Comparison of ENCODE assay signal across 21 mouse cellular contexts in genomic region chr9:52170131-52170530, GRCm38 (mm10). TPM values are rescaled to one million over a fixed set of nuclear protein-coding genes. Genes with fewer than 3 reads are reported as not detected.
DNase-seq lines count a peak whose midpoint lies in the region; ATAC-seq and TF ChIP-seq lines count a peak whose summit lies in the region.
"Had no signal": no experiment of that assay in that cellular context is flagged by ENCODE, and none has a peak within 500 bp of the region (broad histone marks: within the 10 kb centered on the region; RNA-seq: fewer than 3 reads in every experiment).

No protein-coding gene starts in this region.

- H3K4me3 ChIP-seq in forebrain, postnatal 0 days (ENCODE audit: low read depth, low read length): no peak overlapping the region
- H3K4me3 ChIP-seq in forebrain, embryonic 13.5 days: no peak overlapping the region
- H3K4me3 ChIP-seq in heart, postnatal 0 days (ENCODE audit: low read depth, low read length): no peak overlapping the region
- peak overlapping the region; percentile 22 to 94 (median 64) for H3K4me3 ChIP-seq in CH12.LX (replicated peaks in 1 of 3; ENCODE audit: low read depth in 2 of 3, low read length in 2 of 3, poor library complexity in 1 of 3)
- peak overlapping the region in 1 of 2 experiments; percentile 33; a peak in 1 of 4 replicates for H3K4me3 ChIP-seq in MEL (ENCODE audit: control insufficient read depth in 1 of 2, insufficient read depth in 1 of 2, low read depth in 2 of 2, low read length in 2 of 2)
- H3K4me3 ChIP-seq in kidney, adult 2 months (ENCODE audit: insufficient read depth, low read depth, low read length): no peak overlapping the region
- H3K4me3 ChIP-seq: layer of hippocampus, adult 2 months; limb, embryonic 12.5 days; midbrain, embryonic 15.5 days; neural tube, embryonic 13.5 days had no signal

- H3K9ac ChIP-seq in forebrain, postnatal 0 days: no peak overlapping the region
- H3K9ac ChIP-seq in forebrain, embryonic 13.5 days: no peak overlapping the region
- H3K9ac ChIP-seq in heart, postnatal 0 days (replicated peaks; ENCODE audit: low read depth, low read length): no peak overlapping the region
- H3K9ac ChIP-seq in CH12.LX (ENCODE audit: insufficient read depth, low read depth) (peak overlapping the region; percentile 23; the same call in 1 of the 2 replicates), MEL (ENCODE audit: control insufficient read depth, low read depth, low read length, poor library complexity, severe bottlenecking) (no peak overlapping the region; the same call in 1 of the 2 replicates)
- H3K9ac ChIP-seq: limb, embryonic 12.5 days; liver, postnatal 0 days; midbrain, embryonic 15.5 days; neural tube, embryonic 13.5 days had no signal

- WGBS in forebrain, postnatal 0 days: 38% methylated on average over 3 of the region's 3 CpGs
- 66% methylated on average over 3 of the region's 3 CpGs for WGBS in forebrain, embryonic 13.5 days
- 41% methylated on average over 3 of the region's 3 CpGs for WGBS in heart, postnatal 0 days
- WGBS in kidney, adult 2 months: 65% methylated on average over 3 of the region's 3 CpGs

- no peak for TF ChIP-seq CTCF in forebrain, postnatal 0 days (IDR thresholded peaks at IDR 0.05; ENCODE audit: low read depth)
- no peak for TF ChIP-seq CTCF in heart, postnatal 0 days (IDR thresholded peaks at IDR 0.05; ENCODE audit: low read depth)
- TF ChIP-seq CTCF in CH12.LX (conservative IDR thresholded peaks at IDR 0.05 in 1 of 2, IDR thresholded peaks at IDR 0.05 in 1 of 2; ENCODE audit: low read depth in 2 of 2, low read length in 2 of 2): no peak
- TF ChIP-seq CTCF in MEL (IDR thresholded peaks at IDR 0.05 in 2 of 3, conservative IDR thresholded peaks at IDR 0.05 in 1 of 3; ENCODE audit: control insufficient read depth in 1 of 3, insufficient read depth in 1 of 3, low read depth in 2 of 3, low read length in 3 of 3, poor library complexity in 1 of 3, severe bottlenecking in 1 of 3): no peak
- TF ChIP-seq CTCF in kidney, adult 2 months (conservative IDR thresholded peaks at IDR 0.05; ENCODE audit: insufficient read depth, insufficient read length, low read depth, low read length): no peak

- in situ Hi-C loops in CH12.LX (cut with MboI; ENCODE audit: low pct_ligation_motif_present, low pct_unique_long_range_greater_than_20kb, low sequenced_read_pairs): loop anchor here (10.0 kb wide), 1 partner anchor 185 kb away; no protein-coding TSS in a partner anchor

- no peak; the same call in 1 of the 2 replicates for TF ChIP-seq RAD21 in CH12.LX (IDR thresholded peaks at IDR 0.05; ENCODE audit: low read depth, low read length)
- TF ChIP-seq RAD21 in MEL (IDR thresholded peaks at IDR 0.05; ENCODE audit: low read depth, low read length): no peak

- peak; percentile 38 for DNase-seq in forebrain, postnatal 0 days
- peak; percentile 40 for DNase-seq in heart, postnatal 0 days (ENCODE audit: low spot score)
- no peak for DNase-seq in heart, postnatal 4 days
- DNase-seq in CH12.LX (ENCODE audit: extremely low read depth) (no peak), MEL (ENCODE audit: low read depth, low spot score) (peak; percentile 35)
- no peak for DNase-seq in kidney, adult 2 months
- DNase-seq: adrenal gland, postnatal 14 days; B cell, adult 2 months; kidney, postnatal 25 days; liver, postnatal 0 days; lung, postnatal 14 days; thymus, postnatal 14 days had no signal

- ATAC-seq in forebrain, postnatal 0 days: no peak
- no peak for ATAC-seq in forebrain, embryonic 13.5 days
- no peak for ATAC-seq in heart, postnatal 0 days (ENCODE audit: insufficient read depth, low read depth)
- ATAC-seq: forebrain, embryonic 16.5 days; hindbrain, embryonic 16.5 days; intestine, embryonic 16.5 days; liver, postnatal 0 days; midbrain, embryonic 15.5 days had no signal

- dilution Hi-C loops in CH12.LX (cut with MboI; ENCODE audit: extremely low pct_ligation_motif_present, extremely low pct_unique_long_range_greater_than_20kb, low sequenced_read_pairs): no loop called here

- no peaks in the 10 kb centered on the region for H3K36me3 ChIP-seq in forebrain, postnatal 0 days (ENCODE audit: insufficient read depth)
- no peaks in the 10 kb centered on the region for H3K36me3 ChIP-seq in forebrain, embryonic 13.5 days (ENCODE audit: poor library complexity, severe bottlenecking)
- H3K36me3 ChIP-seq in heart, postnatal 0 days (replicated peaks; ENCODE audit: control insufficient read depth, insufficient read depth, low read length): no peaks in the 10 kb centered on the region
- H3K36me3 ChIP-seq in CH12.LX (replicated peaks in 1 of 2; ENCODE audit: control insufficient read depth in 1 of 2, insufficient read depth in 1 of 2, low read length in 1 of 2) (no peaks in the 10 kb centered on the region), MEL (ENCODE audit: control insufficient read depth in 1 of 2, insufficient read depth in 2 of 2, low read length in 2 of 2) (peaks cover 0 to 36% of the 10 kb centered on the region in 2 experiments; a peak in 2 of 4 replicates)
- no peaks in the 10 kb centered on the region for H3K36me3 ChIP-seq in kidney, adult 2 months (ENCODE audit: control insufficient read depth, insufficient read depth, low read length)
- H3K36me3 ChIP-seq: limb, embryonic 12.5 days; midbrain, embryonic 15.5 days; neural tube, embryonic 13.5 days had no signal

- no peak overlapping the region for H3K27ac ChIP-seq in forebrain, postnatal 0 days (ENCODE audit: low read depth, low read length)
- no peak overlapping the region for H3K27ac ChIP-seq in forebrain, embryonic 13.5 days
- no peak overlapping the region for H3K27ac ChIP-seq in heart, postnatal 0 days (ENCODE audit: low read depth)
- H3K27ac ChIP-seq in CH12.LX (ENCODE audit: insufficient read depth, low read depth): peak overlapping the region; percentile 40
- peak overlapping the region; percentile 2; the same call in 1 of the 2 replicates for H3K27ac ChIP-seq in MEL (ENCODE audit: control insufficient read depth, low read depth, low read length)
- no peak overlapping the region for H3K27ac ChIP-seq in kidney, adult 2 months (ENCODE audit: insufficient read depth, low read depth, low read length)
- H3K27ac ChIP-seq: layer of hippocampus, adult 2 months; limb, embryonic 12.5 days; neural tube, embryonic 13.5 days had no signal

- H3K79me2 ChIP-seq in CH12.LX (replicated peaks; ENCODE audit: control insufficient read depth, extremely low read depth, insufficient read depth, poor library complexity, severe bottlenecking) (peaks cover 30% of the 10 kb centered on the region), MEL (ENCODE audit: control insufficient read depth, insufficient read depth, low read length, poor library complexity) (peaks cover 6% of the 10 kb centered on the region; the same call in 1 of the 2 replicates)

- H3K4me2 ChIP-seq in forebrain, postnatal 0 days (ENCODE audit: low read depth): no peak overlapping the region
- no peak overlapping the region for H3K4me2 ChIP-seq in forebrain, embryonic 13.5 days
- no peak overlapping the region for H3K4me2 ChIP-seq in heart, postnatal 0 days (ENCODE audit: low read depth, low read length)
- peak overlapping the region; percentile 57; the same call in 1 of the 2 replicates for H3K4me2 ChIP-seq in CH12.LX (ENCODE audit: insufficient read depth, low read depth, poor library complexity, severe bottlenecking)
- H3K4me2 ChIP-seq: limb, embryonic 12.5 days; liver, embryonic 11.5 days; midbrain, embryonic 15.5 days; neural tube, embryonic 13.5 days had no signal

- H3K4me1 ChIP-seq in forebrain, postnatal 0 days (ENCODE audit: insufficient read depth): peaks cover 11% of the 10 kb centered on the region; the same call in 1 of the 2 replicates
- H3K4me1 ChIP-seq in forebrain, embryonic 13.5 days: peaks cover 33% of the 10 kb centered on the region
- H3K4me1 ChIP-seq in heart, postnatal 0 days (ENCODE audit: control insufficient read depth, insufficient read depth): no peaks in the 10 kb centered on the region
- peaks cover 10 to 42% of the 10 kb centered on the region in 2 experiments; a peak in 3 of 4 replicates for H3K4me1 ChIP-seq in CH12.LX (ENCODE audit: control insufficient read depth in 1 of 2, insufficient read depth in 2 of 2)
- peaks cover 6 to 41% of the 10 kb centered on the region in 2 experiments for H3K4me1 ChIP-seq in MEL (ENCODE audit: control insufficient read depth in 1 of 2, insufficient read depth in 2 of 2, low read length in 2 of 2)
- peaks cover under 1% of the 10 kb centered on the region for H3K4me1 ChIP-seq in kidney, adult 2 months (ENCODE audit: control insufficient read depth, insufficient read depth, low read length)

- H3K27me3 ChIP-seq in forebrain, postnatal 0 days (ENCODE audit: insufficient read depth, low read length): no peaks in the 10 kb centered on the region
- 0 out of 2 replicates have a peak, but pooled peaks cover 7% of the 10 kb centered on the region for H3K27me3 ChIP-seq in forebrain, embryonic 13.5 days
- no peaks in the 10 kb centered on the region for H3K27me3 ChIP-seq in heart, postnatal 0 days (ENCODE audit: control insufficient read depth, insufficient read depth, low read length)
- no peaks in the 10 kb centered on the region for H3K27me3 ChIP-seq in CH12.LX (replicated peaks)
- H3K27me3 ChIP-seq in MEL (ENCODE audit: control insufficient read depth in 1 of 2, insufficient read depth in 2 of 2, low read length in 2 of 2): no peaks in the 10 kb centered on the region
- no peaks in the 10 kb centered on the region for H3K27me3 ChIP-seq in kidney, adult 2 months (replicated peaks; ENCODE audit: control insufficient read depth, insufficient read depth, low read length)
- H3K27me3 ChIP-seq: midbrain, embryonic 15.5 days had no signal

- no peak for TF ChIP-seq EP300 in heart, postnatal 0 days (IDR thresholded peaks at IDR 0.05; ENCODE audit: low read depth)
- no peak for TF ChIP-seq EP300 in CH12.LX (IDR thresholded peaks at IDR 0.05; ENCODE audit: low read length)
- TF ChIP-seq EP300 in MEL (IDR thresholded peaks at IDR 0.05; ENCODE audit: low read depth in 1 of 2, low read length in 2 of 2): no peak

- TF ChIP-seq POLR2A in CH12.LX (IDR thresholded peaks at IDR 0.05; ENCODE audit: low read depth, low read length) (no peak), MEL (IDR thresholded peaks at IDR 0.05; ENCODE audit: control insufficient read depth in 1 of 2, insufficient read depth in 1 of 2, low read depth in 1 of 2, low read length in 2 of 2, poor library complexity in 1 of 2) (no peak)
- TF ChIP-seq POLR2A in kidney, adult 2 months (IDR thresholded peaks at IDR 0.05; ENCODE audit: low read depth, low read length): no peak

- H3K9me3 ChIP-seq in forebrain, postnatal 0 days (ENCODE audit: low read length): no peaks in the 10 kb centered on the region
- H3K9me3 ChIP-seq in forebrain, embryonic 13.5 days (replicated peaks): no peaks in the 10 kb centered on the region
- H3K9me3 ChIP-seq in heart, postnatal 0 days (replicated peaks; ENCODE audit: control insufficient read depth, low read length): no peaks in the 10 kb centered on the region
- H3K9me3 ChIP-seq in CH12.LX (replicated peaks; ENCODE audit: low read length) (no peaks in the 10 kb centered on the region), MEL (replicated peaks; ENCODE audit: insufficient read depth, low read length) (no peaks in the 10 kb centered on the region)
- H3K9me3 ChIP-seq: limb, embryonic 12.5 days; midbrain, embryonic 15.5 days; neural tube, embryonic 13.5 days had no signal

RNA-seq across cellular contexts. Expression of gene Zc3h12c, which starts 1.8 kb away (rescaled TPM):
- total RNA-seq in forebrain, postnatal 0 days (2014; rRNA removed): 12.1 and 18.5 TPM in 2 replicates
- polyA plus RNA-seq in forebrain, postnatal 0 days (2015; fragmentation: Nextera tagmentation; extraction: Ambion mirVana): 3.0 and 3.2 TPM in 2 replicates
- 10.0 and 10.4 TPM in 2 replicates for polyA plus RNA-seq in forebrain, embryonic 13.5 days (2015; fragmentation: Nextera tagmentation; extraction: Ambion mirVana)
- total RNA-seq in heart, postnatal 0 days (2014; rRNA removed; ENCODE audit: low replicate concordance): 5.8 and 9.8 TPM in 2 replicates
- polyA plus RNA-seq in heart, postnatal 0 days (2015; fragmentation: Nextera tagmentation; extraction: Ambion mirVana): 1.8 and 1.9 TPM in 2 replicates
- total RNA-seq in heart, postnatal 4 days (2021): 10 to 100 TPM; 13.0 to 13.3 TPM
- total RNA-seq in CH12.LX (2012; rRNA removed) (11.2 and 13.0 TPM in 2 replicates), CH12.LX (2014; rRNA removed) (21.7 and 22.4 TPM in 2 replicates), MEL (2012; rRNA removed) (1.3 and 1.7 TPM in 2 replicates)
- polyA plus RNA-seq in CH12.LX (2012; ENCODE audit: insufficient read length, low read depth) (30.8 and 36.1 TPM in 2 replicates), MEL (2012; ENCODE audit: insufficient read depth in 1 of 2, insufficient read length in 2 of 2, low read depth in 1 of 2, low replicate concordance in 2 of 2, missing spikeins in 1 of 2) (1 to 10 TPM in 1 of 2 experiments, not detected in 1; 1.3 TPM)
- polyA plus RNA-seq in kidney, adult 2 months (2012; rRNA removed): 6.0 and 6.3 TPM in 2 replicates

Comparison
In these comparisons a context has a peak if more than half of its experiments do, and no peak if none do; other contexts are left out.
1. DNase-seq: peak in forebrain, postnatal 0 days (single experiment), heart, postnatal 0 days (single experiment) and MEL (single experiment); none in heart, postnatal 4 days (single experiment), CH12.LX (single experiment) and kidney, adult 2 months (single experiment).
2. H3K27ac ChIP-seq: peak in CH12.LX (single experiment) and MEL (single experiment); none in forebrain, postnatal 0 days (single experiment), forebrain, embryonic 13.5 days (single experiment), heart, postnatal 0 days (single experiment) and kidney, adult 2 months (single experiment).
3. H3K4me3 ChIP-seq: peak in CH12.LX (3 of 3); none in forebrain, postnatal 0 days (single experiment), forebrain, embryonic 13.5 days (single experiment), heart, postnatal 0 days (single experiment) and kidney, adult 2 months (single experiment).